Mouse (Mus musculus): ENCODE results near the gene Thsd4. TPM values are rescaled to one million over a fixed set of nuclear protein-coding genes. Genes with fewer than 3 reads are reported as not detected.
A peak's percentile ranks its signal among the peaks of the same experiment; 100 is the strongest.

Thsd4 gene
- polyA plus RNA-seq, 1 experiment from 2014 or later = 3.4 TPM

DNA sequence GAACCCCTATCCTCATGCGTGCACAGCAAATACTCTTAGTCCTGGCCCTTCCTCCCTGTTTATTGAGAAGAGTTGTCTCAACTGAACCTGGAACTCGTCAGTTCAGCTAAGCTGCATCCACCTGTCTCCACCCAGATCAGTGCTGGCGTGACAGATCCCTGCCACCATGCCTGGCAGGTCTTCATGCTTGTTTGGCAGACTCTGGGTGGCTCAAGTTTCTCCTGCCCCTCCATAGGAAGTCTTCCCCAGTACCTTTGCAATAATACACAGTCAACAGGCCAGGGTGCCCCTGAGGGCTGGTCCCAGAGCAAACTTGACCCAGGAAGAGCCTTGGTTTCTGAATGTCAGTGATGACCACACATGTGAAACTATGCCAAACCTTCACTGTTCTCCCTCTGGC lies 576.6 kb downstream of the Thsd4 start:
- DNase-seq (ENCODE audit: low spot score) (no peak), ATAC-seq (no peak)
- no peaks in the 10 kb centered on the region for H3K27me3 ChIP-seq (replicated peaks; ENCODE audit: insufficient read depth, low read length)
- WGBS = 75% methylated on average over 3 of the region's 3 CpGs
- H3K4me3 ChIP-seq (ENCODE audit: low read depth, low read length) = no peak overlapping the region
- no peaks in the 10 kb centered on the region for H3K4me1 ChIP-seq (ENCODE audit: insufficient read depth, low read depth, low read length)
- H3K4me2 ChIP-seq (replicated peaks; ENCODE audit: low read depth, low read length) = no peak overlapping the region
- H3K27ac ChIP-seq (ENCODE audit: low read length) = no peak overlapping the region
- no peaks in the 10 kb centered on the region for H3K36me3 ChIP-seq (ENCODE audit: insufficient read depth, low read length)
- TF ChIP-seq EP300 (IDR thresholded peaks at IDR 0.05) (no peak), CTCF (IDR thresholded peaks at IDR 0.05) (no peak)
- no peaks in the 10 kb centered on the region for H3K9me3 ChIP-seq (ENCODE audit: low read length)
- H3K9ac ChIP-seq (replicated peaks; ENCODE audit: low read depth) = no peak overlapping the region

DNA sequence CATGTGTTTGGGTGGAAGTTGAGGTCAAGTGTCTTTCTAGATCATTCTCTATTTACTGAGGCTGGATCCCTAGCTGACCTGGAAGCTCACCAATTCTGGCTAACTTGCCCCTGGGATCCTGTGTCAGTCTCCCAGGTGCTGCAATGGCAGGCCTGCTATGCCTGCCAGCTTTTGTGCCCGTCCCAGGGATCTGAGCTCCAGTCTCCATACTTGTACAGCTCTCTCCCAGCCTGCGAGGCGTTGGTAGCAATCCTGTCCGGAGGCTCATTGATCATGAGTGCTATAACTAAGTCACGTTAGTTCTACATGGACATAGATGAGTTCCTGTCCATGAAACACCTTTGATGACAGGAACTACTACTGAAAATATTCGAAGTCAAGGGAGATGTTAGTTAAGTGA lies 578.0 kb downstream of the Thsd4 start:
- no peak for DNase-seq (ENCODE audit: low spot score)
- TF ChIP-seq EP300 (IDR thresholded peaks at IDR 0.05) (no peak), CTCF (IDR thresholded peaks at IDR 0.05) (no peak)
- no peak for ATAC-seq
- H3K9me3 ChIP-seq (ENCODE audit: low read length) = no peaks in the 10 kb centered on the region
- H3K4me1 ChIP-seq (ENCODE audit: insufficient read depth, low read depth, low read length) = no peaks in the 10 kb centered on the region
- H3K27ac ChIP-seq (ENCODE audit: low read length) = no peak overlapping the region
- H3K36me3 ChIP-seq (ENCODE audit: insufficient read depth, low read length) = no peaks in the 10 kb centered on the region
- H3K27me3 ChIP-seq (replicated peaks; ENCODE audit: insufficient read depth, low read length) = no peaks in the 10 kb centered on the region
- H3K9ac ChIP-seq (replicated peaks; ENCODE audit: low read depth) = no peak overlapping the region
- no peak overlapping the region for H3K4me3 ChIP-seq (ENCODE audit: low read depth, low read length)
- H3K4me2 ChIP-seq (replicated peaks; ENCODE audit: low read depth, low read length) = no peak overlapping the region
- WGBS = 79% methylated on average over 6 of the region's 6 CpGs

DNA sequence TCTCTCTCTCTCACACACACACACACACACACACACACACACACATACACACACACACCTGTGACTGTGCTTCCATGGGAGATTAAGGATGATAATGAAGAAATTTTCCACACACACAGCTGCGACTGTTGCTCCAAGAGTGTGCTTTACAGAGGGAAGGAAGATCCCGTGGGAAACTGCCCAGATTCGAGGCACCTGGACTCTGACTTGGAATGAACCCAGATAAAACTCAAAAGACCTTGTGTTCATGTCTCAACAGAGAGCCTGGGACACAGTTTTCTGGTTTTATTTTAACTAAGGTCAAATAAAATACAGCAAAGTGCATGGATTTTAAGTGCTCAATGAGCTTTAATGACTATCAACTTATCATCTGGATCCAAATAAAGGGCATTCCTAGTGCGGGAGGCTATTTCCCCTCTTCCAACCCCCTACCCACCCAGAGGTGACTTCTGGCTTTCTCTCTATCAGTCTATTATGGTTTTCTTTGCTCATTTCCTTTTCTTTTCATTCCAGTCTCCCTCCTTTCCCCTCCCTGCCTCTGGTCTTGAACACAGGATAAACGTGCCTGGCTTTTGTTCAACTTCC lies 579.3 kb downstream of the Thsd4 start:
- H3K4me2 ChIP-seq (replicated peaks; ENCODE audit: low read depth, low read length) = no peak overlapping the region
- no peak overlapping the region for H3K9ac ChIP-seq (replicated peaks; ENCODE audit: low read depth)
- DNase-seq (ENCODE audit: low spot score) (no peak), ATAC-seq (no peak)
- no peak overlapping the region for H3K27ac ChIP-seq (ENCODE audit: low read length)
- no peaks in the 10 kb centered on the region for H3K4me1 ChIP-seq (ENCODE audit: insufficient read depth, low read depth, low read length)
- no peak overlapping the region for H3K4me3 ChIP-seq (ENCODE audit: low read depth, low read length)
- WGBS = 35% methylated on average over 5 of the region's 5 CpGs
- H3K36me3 ChIP-seq (ENCODE audit: insufficient read depth, low read length) = no peaks in the 10 kb centered on the region
- TF ChIP-seq EP300 (IDR thresholded peaks at IDR 0.05) (no peak), CTCF (IDR thresholded peaks at IDR 0.05) (no peak)
- H3K27me3 ChIP-seq (replicated peaks; ENCODE audit: insufficient read depth, low read length) = no peaks in the 10 kb centered on the region
- no peaks in the 10 kb centered on the region for H3K9me3 ChIP-seq (ENCODE audit: low read length)

DNA sequence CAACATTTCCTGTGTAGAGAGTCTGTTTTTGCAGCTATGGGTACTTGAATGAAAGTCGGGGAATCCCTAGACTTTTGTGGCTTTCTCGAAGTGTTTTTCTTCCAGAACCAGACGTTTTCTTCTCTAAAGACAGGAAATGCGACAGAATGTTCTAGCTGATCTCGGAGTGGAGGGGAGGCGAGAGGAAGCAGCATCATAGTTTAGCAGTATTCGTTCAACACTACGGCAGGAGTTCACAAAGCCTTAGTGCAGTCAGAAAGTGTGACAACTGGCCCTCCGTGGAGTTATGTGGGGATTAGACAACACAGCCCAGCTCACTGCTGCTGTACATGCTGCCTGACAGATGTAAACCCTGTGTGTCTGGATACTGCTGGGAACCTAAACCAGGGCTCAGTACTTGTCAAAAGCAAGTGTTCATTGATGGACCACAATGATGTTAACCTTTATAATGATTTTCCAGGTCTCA lies 579.9 kb downstream of the Thsd4 start:
- H3K27ac ChIP-seq (ENCODE audit: low read length) = no peak overlapping the region
- no peak overlapping the region for H3K9ac ChIP-seq (replicated peaks; ENCODE audit: low read depth)
- H3K27me3 ChIP-seq (replicated peaks; ENCODE audit: insufficient read depth, low read length) = no peaks in the 10 kb centered on the region
- 12% methylated on average over 9 of the region's 9 CpGs for WGBS
- no peak for ATAC-seq
- no peaks in the 10 kb centered on the region for H3K4me1 ChIP-seq (ENCODE audit: insufficient read depth, low read depth, low read length)
- DNase-seq (ENCODE audit: low spot score) = no peak
- no peak overlapping the region for H3K4me2 ChIP-seq (replicated peaks; ENCODE audit: low read depth, low read length)
- no peaks in the 10 kb centered on the region for H3K36me3 ChIP-seq (ENCODE audit: insufficient read depth, low read length)
- TF ChIP-seq EP300 (IDR thresholded peaks at IDR 0.05) = no peak
- no peak for TF ChIP-seq CTCF (IDR thresholded peaks at IDR 0.05)
- H3K4me3 ChIP-seq (ENCODE audit: low read depth, low read length) = no peak overlapping the region
- no peaks in the 10 kb centered on the region for H3K9me3 ChIP-seq (ENCODE audit: low read length)

DNA sequence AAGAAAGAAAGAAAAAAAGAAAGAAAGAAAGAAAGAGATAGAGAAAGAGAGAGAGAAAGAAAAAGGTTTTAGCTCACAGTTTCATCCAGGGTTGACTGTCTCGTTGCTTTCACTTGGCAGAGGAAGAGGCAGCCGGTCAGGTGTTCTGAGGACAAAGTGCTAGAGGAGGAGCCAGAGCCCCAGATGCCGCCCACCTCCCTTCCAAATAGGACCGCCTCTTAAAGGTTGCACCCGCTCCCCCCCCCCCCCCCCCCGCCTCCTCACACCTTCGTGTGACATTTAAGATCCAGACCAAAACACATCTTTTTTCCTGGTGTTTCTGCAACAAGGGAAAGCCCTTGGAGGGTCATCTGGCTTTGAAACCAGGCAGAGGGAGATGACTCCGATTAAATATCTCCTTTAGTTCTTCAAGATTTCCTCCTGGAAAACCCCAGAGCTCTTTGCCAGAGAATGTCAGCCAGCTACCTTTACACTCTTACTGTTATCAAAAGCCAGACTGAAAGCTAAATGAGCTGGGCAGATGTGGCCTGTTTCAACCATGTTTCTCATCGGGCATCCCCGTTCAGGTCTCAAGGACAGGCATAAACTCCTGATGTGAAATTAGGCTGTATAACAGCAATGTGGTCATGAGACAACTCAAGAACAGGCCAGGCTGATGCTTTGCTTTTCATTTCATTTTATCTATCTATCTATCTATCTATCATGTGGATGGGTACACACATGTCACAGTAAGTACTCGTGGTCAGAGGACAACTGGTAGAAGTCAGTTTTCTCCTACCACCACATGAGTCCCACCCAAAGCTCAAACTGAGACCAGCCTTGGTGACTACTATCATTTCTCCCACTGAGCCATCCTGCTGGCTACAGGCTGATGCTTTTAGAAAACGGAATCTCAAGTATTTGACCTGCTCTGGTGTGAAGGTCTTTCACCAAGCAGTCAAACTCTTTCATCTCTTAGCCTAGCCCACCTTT lies 580.6 kb downstream of the Thsd4 start:
- no peaks in the 10 kb centered on the region for H3K9me3 ChIP-seq (ENCODE audit: low read length)
- H3K36me3 ChIP-seq (ENCODE audit: insufficient read depth, low read length) = no peaks in the 10 kb centered on the region
- WGBS = 49% methylated on average over 9 of the region's 12 CpGs
- no peak for ATAC-seq
- no peak for TF ChIP-seq CTCF (IDR thresholded peaks at IDR 0.05)
- no peak for TF ChIP-seq EP300 (IDR thresholded peaks at IDR 0.05)
- no peak overlapping the region for H3K4me2 ChIP-seq (replicated peaks; ENCODE audit: low read depth, low read length)
- H3K27ac ChIP-seq (ENCODE audit: low read length) = no peak overlapping the region
- H3K4me1 ChIP-seq (ENCODE audit: insufficient read depth, low read depth, low read length) = no peaks in the 10 kb centered on the region
- no peaks in the 10 kb centered on the region for H3K27me3 ChIP-seq (replicated peaks; ENCODE audit: insufficient read depth, low read length)
- no peak overlapping the region for H3K4me3 ChIP-seq (ENCODE audit: low read depth, low read length)
- peak; percentile 21 for DNase-seq (ENCODE audit: low spot score)
- no peak overlapping the region for H3K9ac ChIP-seq (replicated peaks; ENCODE audit: low read depth)

DNA sequence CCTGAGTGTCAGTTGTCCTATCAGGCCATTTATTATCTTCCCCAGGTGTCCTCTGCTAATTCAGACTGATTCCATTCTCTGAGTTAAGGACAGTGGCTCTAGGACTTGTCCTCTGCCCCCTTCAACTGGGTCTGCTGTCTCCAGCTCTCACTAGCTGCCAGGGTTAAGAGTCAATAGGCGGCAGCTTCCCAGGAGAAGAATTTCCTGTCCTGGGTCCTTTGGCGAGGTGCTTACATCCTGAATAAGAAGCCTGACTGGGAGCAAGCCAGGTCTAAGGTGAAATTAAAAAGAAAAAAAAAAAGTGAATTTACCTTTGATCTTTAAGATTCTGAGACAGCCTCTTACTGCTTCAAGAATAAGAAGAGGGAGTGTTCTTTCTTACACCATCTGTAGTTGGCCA lies 582.2 kb downstream of the Thsd4 start:
- Histone ChIP-seq H3K27ac (ENCODE audit: low read length) (no peak overlapping the region), H3K9ac (replicated peaks; ENCODE audit: low read depth) (no peak overlapping the region), H3K4me1 (ENCODE audit: insufficient read depth, low read depth, low read length) (no peaks in the 10 kb centered on the region), H3K4me2 (replicated peaks; ENCODE audit: low read depth, low read length) (no peak overlapping the region), H3K36me3 (ENCODE audit: insufficient read depth, low read length) (no peaks in the 10 kb centered on the region), H3K9me3 (ENCODE audit: low read length) (no peaks in the 10 kb centered on the region), H3K27me3 (replicated peaks; ENCODE audit: insufficient read depth, low read length) (no peaks in the 10 kb centered on the region), H3K4me3 (ENCODE audit: low read depth, low read length) (no peak overlapping the region)
- no peak for ATAC-seq
- no peak for DNase-seq (ENCODE audit: low spot score)
- TF ChIP-seq CTCF (IDR thresholded peaks at IDR 0.05) (no peak), EP300 (IDR thresholded peaks at IDR 0.05) (no peak)
- WGBS = 38% methylated on average over 2 of the region's 2 CpGs
